Mouse (Mus musculus) small intestine, adult 2 months (tissue): ENCODE measurements around the gene Coa3. TPM values are rescaled to one million over a fixed set of nuclear protein-coding genes. Genes with fewer than 3 reads are reported as not detected.

Source experiments
- H3K27ac ChIP-seq: fragments of 200-500 bp; 2 replicates; pipeline ENCODE4 v1.5.1; 2012; ENCODE audit warnings: low read depth, low read length, control low read depth, inconsistent platforms; ENCODE audit not compliant: insufficient read depth
- H3K27me3 ChIP-seq: fragments of 200-500 bp; 2 replicates; pipeline ENCODE4 v1.6.1; 2012; ENCODE audit warnings: mild to moderate bottlenecking, moderate library complexity, low read length, inconsistent platforms; ENCODE audit not compliant: control insufficient read depth, insufficient read depth
- H3K36me3 ChIP-seq: fragments of 200-500 bp; 2 replicates; pipeline ENCODE4 v1.6.1; 2012; ENCODE audit warnings: mild to moderate bottlenecking, low read length, control low read depth, inconsistent platforms; ENCODE audit not compliant: control insufficient read depth, insufficient read depth
- H3K4me1 ChIP-seq: fragments of 200-500 bp; 2 replicates; pipeline ENCODE4 v1.6.1; 2012; ENCODE audit warnings: low read length, inconsistent platforms, mixed read lengths; ENCODE audit not compliant: control insufficient read depth, insufficient read depth, insufficient read length
- H3K4me3 ChIP-seq: fragments of 200-500 bp; 2 replicates; pipeline ENCODE4 v1.5.1; 2012; ENCODE audit warnings: low read depth, mild to moderate bottlenecking, control low read depth, inconsistent platforms, low read length, moderate library complexity
- CTCF ChIP-seq: fragments of 200-500 bp; IDR thresholded peaks from 2 replicates; pipeline ENCODE4 v1.5.1; 2012; ENCODE audit warnings: low read depth, mild to moderate bottlenecking, control low read depth, inconsistent platforms, low read length, moderate library complexity, mixed read lengths; ENCODE audit not compliant: insufficient replicate concordance, insufficient read length; ENCODE audit errors: extremely low read depth
- POLR2A ChIP-seq: fragments of 200-500 bp; IDR thresholded peaks from 2 replicates; pipeline ENCODE4 v1.6.1; 2012; ENCODE audit warnings: low read depth, mild to moderate bottlenecking, control low read depth, inconsistent platforms, low read length, moderate library complexity
- WGBS: fragments of 180-500 bp; shearing (Covaris S2); methylation state at CpG from one replicate; pipeline ENCODE4 v1.1.7; 2018; 5-methylcytosine and 5-hydroxymethylcytosine counted together
- polyA plus RNA-seq: library from polyadenylated mRNA; depleted of rRNA; stranded (reverse); fragments of >200 nt; gene quantifications from 2 replicates; pipeline ENCODE4 v1.2.3, GENCODE M21; 2012

Gene Coa3
- polyA plus RNA-seq, 1 experiment, result 479 TPM

GRCm38 (mm10) chr11:101264954-101265471 is 13.9 kb downstream of the Coa3 start:
- H3K4me3 ChIP-seq, result no peak overlapping the region
- no peak for TF ChIP-seq POLR2A
- no peak for TF ChIP-seq CTCF
- WGBS, result 68% methylated on average over 31 of the region's 31 CpGs
- H3K27me3 ChIP-seq, result peaks cover 13% of the 10 kb centered on the region
- H3K36me3 ChIP-seq, result no peaks in the 10 kb centered on the region
- peaks cover 19% of the 10 kb centered on the region for H3K4me1 ChIP-seq
- H3K27ac ChIP-seq, result no peak overlapping the region

- Histone ChIP-seq H3K27me3 (peaks cover 13% of the 10 kb centered on the region), H3K4me3 (no peak overlapping the region), H3K36me3 (peaks cover under 1% of the 10 kb centered on the region; the same call in 1 of the 2 replicates), H3K27ac (no peak overlapping the region), H3K4me1 (peaks cover 17% of the 10 kb centered on the region)
- WGBS, result 78% methylated on average over 3 of the region's 3 CpGs
- no peak for TF ChIP-seq CTCF
- no peak for TF ChIP-seq POLR2A
Measured at GRCm38 (mm10) chr11:101263989-101264280, 15.0 kb downstream of the Coa3 start.

- Histone ChIP-seq H3K4me1 (peaks cover 17% of the 10 kb centered on the region), H3K27me3 (peaks cover 13% of the 10 kb centered on the region), H3K36me3 (peaks cover 4% of the 10 kb centered on the region; the same call in 1 of the 2 replicates), H3K4me3 (no peak overlapping the region), H3K27ac (no peak overlapping the region)
- no peak for TF ChIP-seq CTCF
- TF ChIP-seq POLR2A, result no peak
- WGBS, result 63% methylated on average over 32 of the region's 32 CpGs
Measured at GRCm38 (mm10) chr11:101263138-101263988, 15.6 kb downstream of the Coa3 start.

- H3K4me3 ChIP-seq, result peak overlapping the region; percentile 17
- H3K4me1 ChIP-seq, result peaks cover 17% of the 10 kb centered on the region
- no peak for TF ChIP-seq CTCF
- no peak for TF ChIP-seq POLR2A
- H3K27ac ChIP-seq, result no peak overlapping the region
- 10% methylated on average over 24 of the region's 24 CpGs for WGBS
- H3K27me3 ChIP-seq, result peaks cover 13% of the 10 kb centered on the region
- H3K36me3 ChIP-seq, result peaks cover 7% of the 10 kb centered on the region
Measured at GRCm38 (mm10) chr11:101262272-101262967, 16.5 kb downstream of the Coa3 start.

GRCm38 (mm10) chr11:101260826-101261380 is 18.0 kb downstream of the Coa3 start:
- no peak overlapping the region for H3K27ac ChIP-seq
- no peak for TF ChIP-seq CTCF
- TF ChIP-seq POLR2A, result no peak
- peak overlapping the region; percentile 68 for H3K4me3 ChIP-seq
- WGBS, result under 1% methylated on average over 30 of the region's 30 CpGs
- H3K36me3 ChIP-seq, result peaks cover 11% of the 10 kb centered on the region
- H3K4me1 ChIP-seq, result peaks cover 17% of the 10 kb centered on the region
- peaks cover 13% of the 10 kb centered on the region for H3K27me3 ChIP-seq

GRCm38 (mm10) chr11:101259948-101260825 is 18.7 kb downstream of the Coa3 start, which contains the start of gene Wnk4:
Gene Wnk4 (plus strand): TSS chr11:101260567.
- peak within 1 kb of the TSS; percentile 68 for H3K4me3 ChIP-seq
- WGBS, result under 1% methylated on average over 43 of the region's 43 CpGs
- H3K36me3 ChIP-seq, result peaks cover 11% of the 10 kb centered on the region
- peak within 1 kb of the TSS; percentile 15 for H3K27ac ChIP-seq
- no peak for TF ChIP-seq CTCF
- peak; percentile 45; the same call in 1 of the 2 replicates for TF ChIP-seq POLR2A
- H3K4me1 ChIP-seq, result peaks cover 17% of the 10 kb centered on the region
- peaks cover 13% of the 10 kb centered on the region for H3K27me3 ChIP-seq
